Mouse (Mus musculus) embryonic facial prominence, embryonic 11.5 days (tissue): ENCODE results near the gene Pilrb1. TPM values are rescaled to one million over a fixed set of nuclear protein-coding genes. Genes with fewer than 3 reads are reported as not detected.

Experiments used
- ATAC-seq: fragments of 200-750 bp; cut with Nextera tagmentation; replicated peaks from 2 replicates; pipeline ENCODE4 v1.8.0; 2017; ENCODE audit warnings: low read depth; ENCODE audit not compliant: insufficient number of reproducible peaks, low FRiP score, low TSS enrichment
- DNase-seq: peaks from one replicate; pipeline ENCODE4 v3.0.0-alpha.2; 2015; ENCODE audit warnings: low spot score
- H3K27ac ChIP-seq: fragments of 300-500 bp; sonication (generic); replicated peaks from 2 replicates; pipeline ENCODE4 v1.5.1; 2014; ENCODE audit warnings: mild to moderate bottlenecking, low read depth, low read length, control low read depth
- H3K27me3 ChIP-seq: fragments of 300-500 bp; sonication (generic); 2 replicates; pipeline ENCODE4 v1.6.1; 2014; ENCODE audit warnings: mild to moderate bottlenecking, low read length, moderate library complexity, mixed read lengths; ENCODE audit not compliant: control insufficient read depth, insufficient read depth
- H3K36me3 ChIP-seq: fragments of 300-500 bp; sonication (generic); replicated peaks from 2 replicates; pipeline ENCODE4 v1.6.1; 2014; ENCODE audit warnings: low read depth, mild to moderate bottlenecking, low read length, moderate library complexity, mixed read lengths; ENCODE audit not compliant: control insufficient read depth, insufficient read depth
- H3K4me1 ChIP-seq: fragments of 300-500 bp; sonication (generic); 2 replicates; pipeline ENCODE4 v1.6.1; 2014; ENCODE audit warnings: low read length, mixed read lengths; ENCODE audit not compliant: control insufficient read depth, insufficient read depth
- H3K4me2 ChIP-seq: fragments of 300-500 bp; sonication (generic); 2 replicates; pipeline ENCODE4 v1.6.1; 2014; ENCODE audit warnings: low read depth, mild to moderate bottlenecking, control low read depth, low read length, moderate library complexity
- H3K4me3 ChIP-seq: fragments of 300-500 bp; sonication (generic); 2 replicates; pipeline ENCODE4 v1.5.1; 2014; ENCODE audit warnings: low read depth, low read length, control low read depth
- H3K9ac ChIP-seq: fragments of 300-500 bp; sonication (generic); replicated peaks from 2 replicates; pipeline ENCODE4 v1.6.1; 2014; ENCODE audit warnings: mild to moderate bottlenecking, control low read depth, low read length
- H3K9me3 ChIP-seq: fragments of 300-500 bp; sonication (generic); replicated peaks from 2 replicates; pipeline ENCODE4 v1.6.1; 2016; ENCODE audit warnings: mild to moderate bottlenecking, low read length, inconsistent platforms, mixed read lengths; ENCODE audit not compliant: control insufficient read depth
- WGBS: fragments of 180-500 bp; shearing (Covaris S2); extraction: QIAGEN DNeasy Blood & Tissue Kit; methylation state at CpG from one replicate; pipeline ENCODE4 v1.1.7; 2014; 5-methylcytosine and 5-hydroxymethylcytosine counted together
- polyA plus RNA-seq: library from polyadenylated mRNA; unstranded; fragments of >200 nt; fragmentation: Nextera tagmentation; extraction: Ambion mirVana; gene quantifications from 2 replicates; pipeline ENCODE4 v1.2.1, GENCODE M21; 2014

The Pilrb1 gene
- polyA plus RNA-seq, 1 experiment from 2014 or later: not detected

- 61% methylated on average over 7 of the region's 7 CpGs for WGBS
- no peak for ATAC-seq
- Histone ChIP-seq H3K27me3 (no peaks in the 10 kb centered on the region), H3K4me3 (no peak overlapping the region), H3K9ac (no peak overlapping the region), H3K36me3 (no peaks in the 10 kb centered on the region), H3K27ac (no peak overlapping the region), H3K4me1 (no peaks in the 10 kb centered on the region), H3K9me3 (no peaks in the 10 kb centered on the region), H3K4me2 (no peak overlapping the region)
- DNase-seq: no peak
These were observed 31.5 kb downstream of the Pilrb1 start for GRCm38 (mm10) chr5:137826421-137826820.

- Histone ChIP-seq H3K4me3 (no peak overlapping the region), H3K27ac (no peak overlapping the region), H3K9me3 (no peaks in the 10 kb centered on the region), H3K36me3 (no peaks in the 10 kb centered on the region), H3K4me1 (no peaks in the 10 kb centered on the region), H3K9ac (no peak overlapping the region), H3K4me2 (no peak overlapping the region), H3K27me3 (no peaks in the 10 kb centered on the region)
- DNase-seq: no peak
- WGBS: 83% methylated on average over 2 of the region's 2 CpGs
- no peak for ATAC-seq
These were observed 31.9 kb downstream of the Pilrb1 start for GRCm38 (mm10) chr5:137825971-137826370.

GRCm38 (mm10) chr5:137825030-137825429 is 32.9 kb downstream of the Pilrb1 start:
- WGBS: 86% methylated on average over 3 of the region's 3 CpGs
- H3K9ac ChIP-seq: no peak overlapping the region
- ATAC-seq: no peak

GRCm38 (mm10) chr5:137823455-137824045 is 34.4 kb downstream of the Pilrb1 start:
- Histone ChIP-seq H3K27ac (no peak overlapping the region), H3K36me3 (no peaks in the 10 kb centered on the region), H3K4me1 (no peaks in the 10 kb centered on the region), H3K9me3 (no peaks in the 10 kb centered on the region), H3K4me2 (no peak overlapping the region), H3K4me3 (no peak overlapping the region), H3K27me3 (no peaks in the 10 kb centered on the region), H3K9ac (no peak overlapping the region)
- DNase-seq (no peak), ATAC-seq (no peak)
- 88% methylated on average over 6 of the region's 6 CpGs for WGBS

More at GRCm38 (mm10) chr5:137825030-137825429, 32.9 kb downstream of the Pilrb1 start:
- H3K4me1 ChIP-seq: no peaks in the 10 kb centered on the region
- H3K4me3 ChIP-seq: no peak overlapping the region
- H3K27ac ChIP-seq: no peak overlapping the region
- H3K9me3 ChIP-seq: no peaks in the 10 kb centered on the region
- H3K4me2 ChIP-seq: no peak overlapping the region
- no peaks in the 10 kb centered on the region for H3K36me3 ChIP-seq
- no peaks in the 10 kb centered on the region for H3K27me3 ChIP-seq
- no peak for DNase-seq

GRCm38 (mm10) chr5:137822602-137823001 is 35.3 kb downstream of the Pilrb1 start:
- no peak overlapping the region for H3K4me3 ChIP-seq
- H3K9ac ChIP-seq: no peak overlapping the region
- DNase-seq: no peak
- no peaks in the 10 kb centered on the region for H3K36me3 ChIP-seq
- no peaks in the 10 kb centered on the region for H3K9me3 ChIP-seq
- H3K4me2 ChIP-seq: no peak overlapping the region
- H3K4me1 ChIP-seq: no peaks in the 10 kb centered on the region
- no peak for ATAC-seq
- H3K27ac ChIP-seq: no peak overlapping the region
- WGBS: 78% methylated on average over 1 of the region's 1 CpGs
- H3K27me3 ChIP-seq: no peaks in the 10 kb centered on the region

- WGBS: 60% methylated on average over 4 of the region's 4 CpGs
- no peak overlapping the region for H3K27ac ChIP-seq
- no peaks in the 10 kb centered on the region for H3K36me3 ChIP-seq
- H3K9ac ChIP-seq: no peak overlapping the region
- H3K4me2 ChIP-seq: no peak overlapping the region
- ATAC-seq (no peak), DNase-seq (no peak)
- no peaks in the 10 kb centered on the region for H3K9me3 ChIP-seq
- H3K4me3 ChIP-seq: no peak overlapping the region
- no peaks in the 10 kb centered on the region for H3K4me1 ChIP-seq
- H3K27me3 ChIP-seq: no peaks in the 10 kb centered on the region
These were observed 35.8 kb downstream of the Pilrb1 start for GRCm38 (mm10) chr5:137822126-137822525.

- no peak for ATAC-seq
- WGBS: 81% methylated on average over 4 of the region's 4 CpGs
- H3K9ac ChIP-seq: no peak overlapping the region
These were observed 40.3 kb downstream of the Pilrb1 start for GRCm38 (mm10) chr5:137817466-137818222.

GRCm38 (mm10) chr5:137808316-137808715 is 49.6 kb downstream of the Pilrb1 start:
- H3K4me3 ChIP-seq: no peak overlapping the region

More at GRCm38 (mm10) chr5:137817466-137818222, 40.3 kb downstream of the Pilrb1 start:
- Histone ChIP-seq H3K27me3 (no peaks in the 10 kb centered on the region), H3K27ac (no peak overlapping the region), H3K9me3 (no peaks in the 10 kb centered on the region), H3K4me2 (no peak overlapping the region), H3K4me1 (no peaks in the 10 kb centered on the region), H3K36me3 (no peaks in the 10 kb centered on the region), H3K4me3 (no peak overlapping the region)
- no peak for DNase-seq

More at GRCm38 (mm10) chr5:137808316-137808715, 49.6 kb downstream of the Pilrb1 start:
- Histone ChIP-seq H3K36me3 (no peaks in the 10 kb centered on the region), H3K9me3 (no peaks in the 10 kb centered on the region), H3K27ac (no peak overlapping the region), H3K4me2 (no peak overlapping the region), H3K4me1 (no peaks in the 10 kb centered on the region), H3K9ac (no peak overlapping the region), H3K27me3 (no peaks in the 10 kb centered on the region)
- DNase-seq (no peak), ATAC-seq (no peak)
- 88% methylated on average over 5 of the region's 5 CpGs for WGBS
